In the genomic region with DNA sequence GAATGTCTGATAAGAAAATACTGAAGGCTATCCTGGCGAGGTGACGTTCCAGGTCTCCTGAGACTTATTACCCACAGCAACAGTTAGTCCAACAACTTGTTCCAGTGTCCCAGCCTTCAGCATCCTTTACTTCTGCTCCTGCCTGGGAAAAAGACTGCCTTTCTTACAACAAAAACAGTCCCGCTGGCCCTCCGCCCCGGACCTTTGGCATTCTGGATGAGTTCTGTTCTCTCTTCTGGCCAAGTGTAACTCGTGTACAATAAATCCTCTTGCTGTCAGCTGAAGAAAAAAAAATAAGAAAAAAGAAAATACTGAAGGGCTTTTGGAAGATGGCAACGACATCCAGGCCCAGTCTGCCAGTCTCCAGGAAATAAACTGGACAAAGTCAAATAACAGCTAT, we compare ENCODE assay signal across 9 mouse cellular contexts.
DNase-seq lines count a peak whose midpoint lies in the region; ATAC-seq and TF ChIP-seq lines count a peak whose summit lies in the region.
"Had no signal": no experiment of that assay in that cellular context is flagged by ENCODE, and none has a peak within 500 bp of the region (broad histone marks: within the 10 kb centered on the region; RNA-seq: fewer than 3 reads in every experiment).

No protein-coding gene starts in this region.

- H3K9me3 ChIP-seq in neural tube, embryonic 15.5 days (replicated peaks) = no peaks in the 10 kb centered on the region
- H3K9me3 ChIP-seq: neural tube, embryonic 13.5 days had no signal

- ATAC-seq in neural tube, embryonic 15.5 days (ENCODE audit: low FRiP score) = no peak

- H3K4me1 ChIP-seq in neural tube, embryonic 15.5 days = peaks cover 22% of the 10 kb centered on the region

- WGBS in neural tube, embryonic 15.5 days = 62% methylated on average over 7 of the region's 7 CpGs

- H3K27ac ChIP-seq in neural tube, embryonic 15.5 days (replicated peaks) = peak overlapping the region; percentile 41; the same call in 1 of the 2 replicates
- H3K27ac ChIP-seq in gastrocnemius, adult 2 months = no peak overlapping the region; the same call in 1 of the 2 replicates
- H3K27ac ChIP-seq: neural tube, embryonic 13.5 days had no signal

- H3K4me3 ChIP-seq in neural tube, embryonic 15.5 days (replicated peaks) = no peak overlapping the region
- H3K4me3 ChIP-seq in gastrocnemius, adult 2 months = no peak overlapping the region
- H3K4me3 ChIP-seq: neural tube, embryonic 13.5 days had no signal

- H3K4me2 ChIP-seq in neural tube, embryonic 15.5 days = no peak overlapping the region
- H3K4me2 ChIP-seq: neural tube, embryonic 13.5 days had no signal

- H3K36me3 ChIP-seq in neural tube, embryonic 15.5 days = no peaks in the 10 kb centered on the region
- H3K36me3 ChIP-seq: neural tube, embryonic 13.5 days had no signal

- intact Hi-C loops in gastrocnemius, adult 2 months (cut with DNase I) = no loop called here
- intact Hi-C loops in heart, postnatal 25 days (cut with DNase I) = no loop called here

- DNase-seq in neural tube, embryonic 10.5 days (ENCODE audit: extremely low spot score, low spot score) = no peak
- peak; percentile 68 for DNase-seq in gastrocnemius, adult 2 months
- peak; percentile 53 for DNase-seq in heart, postnatal 25 days (ENCODE audit: low spot score)
- peak; percentile 28 for DNase-seq in ovary, postnatal 10 days (ENCODE audit: low spot score)
- no peak for DNase-seq in layer of hippocampus, postnatal 25 days (ENCODE audit: extremely low spot score in 1 of 2, low spot score in 1 of 2)
- no peak for DNase-seq in retina, postnatal 1 day
- no peak for DNase-seq in thymus, adult 18-20 months

- 0 out of 2 replicates have a peak, but pooled peaks cover 7% of the 10 kb centered on the region for H3K27me3 ChIP-seq in neural tube, embryonic 15.5 days (replicated peaks)

- H3K9ac ChIP-seq in neural tube, embryonic 15.5 days (replicated peaks) = no peak overlapping the region

- no peak for TF ChIP-seq CTCF in gastrocnemius, adult 2 months (IDR thresholded peaks at IDR 0.05)

Comparison
In these comparisons a context has a peak if more than half of its experiments do, and no peak if none do; other contexts are left out.
1. DNase-seq: peak in gastrocnemius, adult 2 months (single experiment), heart, postnatal 25 days (single experiment) and ovary, postnatal 10 days (single experiment); none in neural tube, embryonic 10.5 days (single experiment), layer of hippocampus, postnatal 25 days (0 of 2), retina, postnatal 1 day (single experiment) and thymus, adult 18-20 months (0 of 2).